Mouse (Mus musculus): Measurements from ENCODE around the gene Klf7.

Gene Klf7

DNA sequence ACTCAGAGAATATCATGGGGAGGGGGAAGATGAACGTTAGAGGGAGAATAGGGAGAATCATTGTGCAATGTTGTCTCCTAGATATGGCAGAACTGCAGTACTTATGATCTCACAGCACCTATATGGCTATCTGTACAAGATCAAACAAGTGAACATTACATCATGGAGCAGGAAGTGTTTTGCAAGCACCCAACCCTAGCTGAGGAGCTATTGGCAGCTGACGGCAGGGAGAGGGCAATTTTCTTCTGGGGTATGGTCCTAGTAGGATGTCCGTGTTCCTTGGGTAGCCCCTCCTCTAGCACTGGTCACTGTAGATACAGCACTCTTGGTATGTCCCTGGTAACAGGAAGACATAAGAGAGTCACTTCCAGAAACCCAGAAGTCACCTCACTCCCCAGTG is 17.4 kb downstream of the Klf7 start:
- DNase-seq: no peak

DNA sequence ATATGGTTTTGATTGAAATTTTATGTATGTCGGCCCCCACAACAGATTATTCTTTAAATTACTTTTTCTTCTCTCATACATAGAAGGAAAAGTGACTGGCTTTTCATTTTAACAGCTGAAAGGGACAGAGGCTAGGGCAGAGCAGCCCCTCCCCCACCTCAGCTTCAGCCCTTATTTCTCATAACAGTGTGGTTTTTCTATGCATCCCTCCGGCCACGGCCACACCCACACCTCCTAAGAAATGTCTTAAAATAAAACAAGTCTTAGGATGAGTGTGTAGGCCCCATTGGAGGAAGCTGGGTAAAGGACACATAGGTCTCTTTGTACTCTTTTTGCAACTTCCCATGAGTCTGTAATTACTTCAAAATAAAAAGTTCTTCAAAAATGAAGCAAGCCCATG is 20.8 kb downstream of the Klf7 start:
- no peak for DNase-seq

DNA sequence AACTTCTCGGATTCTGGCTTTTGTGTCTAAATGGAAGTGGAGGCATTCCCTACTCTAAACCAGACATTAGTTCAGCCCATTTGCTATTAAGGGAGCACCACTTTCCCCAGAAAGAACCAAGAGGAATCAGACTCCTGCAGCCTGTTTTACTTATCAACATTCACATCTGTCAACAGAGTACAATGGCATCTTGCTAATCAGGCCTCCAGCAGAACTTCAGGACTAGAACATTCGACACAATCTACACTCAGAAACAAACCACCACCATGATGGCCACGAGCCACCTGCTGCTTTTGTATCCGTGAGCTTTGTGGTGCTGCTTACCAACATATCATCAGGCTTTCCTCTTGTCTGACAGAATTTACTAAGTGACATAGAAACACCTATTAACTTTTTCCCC is 23.3 kb downstream of the Klf7 start:
- DNase-seq: no peak

- DNase-seq: peak; percentile 62
Measured at GRCm38 (mm10) chr1:64097640-64098287, 24.3 kb downstream of the Klf7 start.

DNA sequence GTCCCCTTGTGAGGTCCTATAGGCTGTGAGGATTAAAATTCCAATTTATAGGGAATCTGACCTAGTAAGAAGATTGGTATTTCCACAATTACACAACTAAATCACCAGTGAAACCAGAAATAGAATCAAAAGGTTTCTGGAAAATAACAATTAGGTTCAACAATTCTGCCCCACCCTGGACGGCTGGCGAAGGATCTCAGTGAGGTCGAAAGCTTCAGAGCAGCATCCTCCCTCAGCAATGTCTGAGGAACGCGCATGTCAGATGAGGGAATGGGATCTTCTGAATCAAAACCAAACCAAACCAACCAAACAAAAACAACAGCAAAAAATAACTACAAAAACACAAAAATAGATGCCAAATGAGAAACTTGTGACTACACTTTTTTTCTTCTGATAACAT is 29.1 kb downstream of the Klf7 start:
- no peak for DNase-seq

DNA sequence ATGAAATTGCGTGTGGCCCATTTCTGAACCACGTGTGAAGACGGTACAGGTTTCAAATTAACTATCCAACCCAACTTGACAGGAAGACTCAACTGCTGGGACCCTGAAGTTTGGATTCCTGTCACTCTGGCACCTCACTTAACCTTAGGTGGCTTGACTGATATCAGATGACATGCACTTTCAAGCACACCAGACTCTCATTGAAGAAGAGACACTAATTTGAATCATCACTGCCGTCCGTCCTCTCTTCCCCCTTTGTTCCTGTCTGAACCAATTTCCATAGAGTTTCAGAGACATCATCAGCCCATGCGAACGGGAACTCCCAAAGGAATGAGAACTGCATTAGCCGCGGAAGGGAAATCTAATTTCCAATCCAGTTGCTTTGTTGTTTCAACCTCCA is 30.5 kb downstream of the Klf7 start:
- DNase-seq: no peak

DNA sequence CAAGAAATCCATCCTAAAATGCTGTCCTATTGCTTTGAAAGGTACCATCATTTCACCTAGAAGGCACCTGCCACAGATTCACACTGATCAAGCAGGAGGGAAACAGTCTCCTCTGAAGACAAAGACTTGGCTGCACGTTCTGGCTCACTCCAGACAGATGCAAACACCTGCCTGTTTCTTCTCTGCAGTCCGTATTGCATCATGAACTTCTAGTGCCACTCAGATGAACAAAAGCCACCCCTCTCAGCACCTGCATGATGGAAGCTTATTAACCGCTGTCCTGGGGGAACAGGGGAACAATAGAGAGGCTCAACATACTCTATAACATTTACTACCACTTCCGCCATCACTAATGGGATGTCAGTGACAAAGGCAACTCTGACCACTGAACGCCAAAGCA is 31.5 kb downstream of the Klf7 start:
- no peak for DNase-seq

DNA sequence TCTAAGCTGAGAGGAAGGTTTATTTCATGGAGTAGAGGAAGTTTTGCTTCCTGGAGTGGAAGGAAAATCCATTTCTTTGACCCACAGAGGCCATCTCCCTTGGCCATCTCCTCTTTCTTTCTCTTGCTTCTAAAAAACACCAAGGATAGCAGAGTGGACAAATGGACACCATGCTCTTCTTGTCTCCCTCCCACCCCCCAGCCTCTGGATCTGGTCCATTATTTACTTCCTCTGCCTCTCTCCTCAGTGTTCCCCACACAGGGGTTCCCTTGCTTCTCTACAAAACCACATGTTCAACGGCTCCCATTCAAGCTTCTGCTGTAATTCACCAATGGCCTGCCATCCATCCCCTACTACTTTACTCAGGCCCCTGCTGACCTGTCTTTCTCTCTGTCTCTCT is 32.4 kb downstream of the Klf7 start:
- peak; percentile 33 for DNase-seq

DNA sequence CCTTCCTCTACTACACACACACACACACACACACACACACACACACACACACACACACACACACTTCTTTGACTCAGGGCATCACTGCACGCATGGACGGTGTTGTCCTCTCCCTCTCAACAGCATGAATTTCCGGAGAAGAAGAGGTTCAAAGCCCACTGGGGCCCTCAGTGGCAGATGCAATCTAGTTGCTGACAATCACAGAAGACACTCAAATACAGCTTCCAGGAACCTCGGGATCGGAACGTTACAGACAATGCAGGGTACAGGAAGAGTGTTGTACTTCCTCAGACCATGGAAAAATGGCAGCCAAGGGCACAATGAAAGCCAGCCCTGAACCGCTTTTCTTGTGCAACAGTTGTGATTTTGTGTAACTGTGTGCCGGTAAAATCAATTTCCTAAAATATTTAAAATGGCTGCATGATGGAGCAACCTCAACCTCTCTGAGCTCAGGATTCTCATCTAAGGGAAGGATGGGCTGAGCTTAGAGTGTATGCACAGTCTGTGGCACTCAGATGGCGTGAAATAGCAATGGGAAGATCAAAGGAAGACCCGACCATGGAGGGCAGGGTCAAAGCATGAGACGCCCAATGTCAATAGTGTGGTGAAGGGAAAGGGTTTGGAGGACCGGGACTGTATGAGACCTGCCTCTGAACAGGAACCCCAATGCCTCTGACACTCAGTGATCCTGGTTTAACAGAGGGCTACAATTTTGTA is 33.3 kb downstream of the Klf7 start:
- no peak for DNase-seq

- peak; percentile 55 for DNase-seq
Measured at GRCm38 (mm10) chr1:64087657-64088603, 34.2 kb downstream of the Klf7 start.

DNA sequence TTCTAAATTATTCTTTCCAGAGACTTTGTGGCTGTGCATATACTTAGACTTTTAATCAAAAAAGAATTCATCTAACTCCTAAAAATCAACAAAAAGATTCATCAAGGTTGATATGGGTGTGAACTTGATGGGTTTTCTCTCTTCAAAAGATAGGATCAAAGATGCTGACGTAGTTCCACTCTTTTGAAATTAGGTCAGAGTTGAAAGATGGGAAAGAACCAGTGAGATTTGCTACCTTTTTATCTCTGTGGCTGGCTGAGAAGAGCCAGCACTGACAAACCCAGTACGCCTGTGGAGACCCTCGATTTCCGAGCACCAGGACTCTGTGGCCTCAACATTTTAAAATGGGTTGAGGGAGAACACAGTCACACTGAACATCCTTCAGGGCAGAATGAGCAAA is 36.2 kb downstream of the Klf7 start:
- no peak for DNase-seq

DNA sequence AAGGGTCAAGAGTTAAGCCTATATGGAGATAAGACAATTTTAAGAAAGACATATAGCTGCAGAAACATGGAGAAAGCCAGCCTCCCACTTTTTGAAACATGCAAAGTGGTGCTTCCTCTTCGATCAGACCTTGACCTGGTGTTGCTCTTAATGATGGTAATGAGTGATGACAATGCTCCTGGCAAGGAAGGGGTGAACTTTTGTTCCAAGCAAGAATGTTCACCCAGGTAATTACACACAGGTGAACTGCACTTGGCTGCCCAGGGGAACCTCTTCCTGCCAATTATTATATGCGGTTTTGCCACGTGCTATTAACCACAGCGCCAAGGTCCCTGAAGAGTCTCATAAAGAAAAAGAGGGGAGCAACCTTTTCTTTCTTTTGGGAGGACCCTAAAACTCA is 36.7 kb downstream of the Klf7 start:
- DNase-seq: no peak

GRCm38 (mm10) chr1:64084706-64085105 is 37.4 kb downstream of the Klf7 start:
- DNase-seq: no peak

- no peak for DNase-seq
Measured at GRCm38 (mm10) chr1:64081791-64082190, 40.3 kb downstream of the Klf7 start.

GRCm38 (mm10) chr1:64081217-64081616 is 40.9 kb downstream of the Klf7 start:
- DNase-seq: no peak

DNA sequence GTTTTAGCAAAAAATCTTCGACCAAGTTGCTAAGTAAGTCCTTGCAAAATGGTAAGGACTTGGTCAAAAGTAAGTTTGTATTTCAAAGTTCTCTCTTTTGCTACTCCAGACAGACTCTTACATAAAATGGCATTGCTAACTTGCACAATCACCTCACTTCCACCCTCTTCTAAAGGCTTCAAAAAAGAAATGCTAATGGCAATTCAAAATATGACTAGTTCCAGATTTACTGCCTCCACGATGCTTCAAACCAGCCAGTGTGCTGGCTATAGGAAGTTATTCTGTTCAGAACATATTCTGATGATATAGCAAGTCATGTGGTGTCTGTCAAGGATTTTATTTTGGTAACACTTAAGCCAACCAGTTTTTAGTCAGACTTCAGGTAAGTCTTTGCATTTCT is 41.8 kb downstream of the Klf7 start:
- no peak for DNase-seq

DNA sequence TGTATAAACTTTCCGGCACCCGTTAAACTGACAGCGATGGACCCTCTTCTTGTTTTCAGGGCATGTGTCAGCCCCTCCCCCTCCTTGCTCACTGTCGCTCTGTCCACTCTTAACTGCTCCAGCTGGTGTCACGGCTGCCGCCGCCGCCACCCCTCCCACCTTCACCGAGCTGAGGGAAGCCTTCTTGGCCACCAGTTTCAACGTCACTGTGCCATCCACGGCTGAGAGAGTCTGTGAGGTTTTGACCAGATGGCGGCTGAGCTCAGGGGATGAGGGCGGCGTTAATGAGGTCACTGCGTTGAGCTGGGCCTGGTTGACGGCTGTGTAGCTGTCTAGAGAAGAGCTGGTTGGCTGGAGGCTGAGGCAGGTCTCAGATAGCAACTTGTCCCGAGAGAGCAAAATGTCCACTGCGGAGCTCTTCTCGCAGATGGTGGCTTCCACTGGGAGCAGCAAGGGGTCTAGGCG is 43.3 kb downstream of the Klf7 start:
- peak; percentile 34 for DNase-seq

DNA sequence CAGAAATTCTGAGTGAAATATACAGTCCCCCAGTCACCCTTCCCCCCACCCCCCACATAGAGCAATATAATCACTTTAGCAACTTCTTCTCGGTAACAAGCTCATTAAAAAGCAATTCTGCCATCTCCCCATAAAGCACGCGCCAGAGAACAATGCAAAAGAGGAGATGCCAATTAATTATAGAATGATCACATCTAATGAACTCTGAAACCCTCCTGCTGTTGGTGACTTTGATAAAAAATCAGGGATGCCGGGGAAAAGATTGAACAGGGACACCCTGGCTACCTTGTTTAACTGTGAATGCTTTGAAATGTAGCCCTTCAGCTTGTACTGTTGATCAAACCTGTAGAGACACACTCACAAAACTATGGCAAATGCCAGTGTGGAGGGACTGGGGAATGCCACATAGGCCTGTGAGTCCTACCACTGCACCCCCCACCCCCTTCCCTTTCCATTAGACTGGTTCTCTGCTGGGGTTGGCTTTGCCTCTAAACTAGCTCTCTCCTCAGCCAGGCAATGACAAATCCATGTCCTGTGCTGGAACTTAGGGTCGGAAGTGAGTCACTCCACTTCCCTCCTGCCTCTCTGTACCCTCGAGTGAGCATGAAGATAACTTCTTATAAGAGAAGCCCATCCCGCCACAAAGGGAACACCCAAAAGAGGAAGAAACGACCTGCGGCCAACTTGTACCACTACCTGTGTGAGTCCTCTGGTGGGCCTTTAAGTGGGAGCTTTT is 43.9 kb downstream of the Klf7 start:
- peak; percentile 28 for DNase-seq

- DNase-seq: no peak
Measured at GRCm38 (mm10) chr1:64074051-64074450, 48.0 kb downstream of the Klf7 start.

GRCm38 (mm10) chr1:64070947-64071346 is 51.1 kb downstream of the Klf7 start:
- no peak for DNase-seq

DNA sequence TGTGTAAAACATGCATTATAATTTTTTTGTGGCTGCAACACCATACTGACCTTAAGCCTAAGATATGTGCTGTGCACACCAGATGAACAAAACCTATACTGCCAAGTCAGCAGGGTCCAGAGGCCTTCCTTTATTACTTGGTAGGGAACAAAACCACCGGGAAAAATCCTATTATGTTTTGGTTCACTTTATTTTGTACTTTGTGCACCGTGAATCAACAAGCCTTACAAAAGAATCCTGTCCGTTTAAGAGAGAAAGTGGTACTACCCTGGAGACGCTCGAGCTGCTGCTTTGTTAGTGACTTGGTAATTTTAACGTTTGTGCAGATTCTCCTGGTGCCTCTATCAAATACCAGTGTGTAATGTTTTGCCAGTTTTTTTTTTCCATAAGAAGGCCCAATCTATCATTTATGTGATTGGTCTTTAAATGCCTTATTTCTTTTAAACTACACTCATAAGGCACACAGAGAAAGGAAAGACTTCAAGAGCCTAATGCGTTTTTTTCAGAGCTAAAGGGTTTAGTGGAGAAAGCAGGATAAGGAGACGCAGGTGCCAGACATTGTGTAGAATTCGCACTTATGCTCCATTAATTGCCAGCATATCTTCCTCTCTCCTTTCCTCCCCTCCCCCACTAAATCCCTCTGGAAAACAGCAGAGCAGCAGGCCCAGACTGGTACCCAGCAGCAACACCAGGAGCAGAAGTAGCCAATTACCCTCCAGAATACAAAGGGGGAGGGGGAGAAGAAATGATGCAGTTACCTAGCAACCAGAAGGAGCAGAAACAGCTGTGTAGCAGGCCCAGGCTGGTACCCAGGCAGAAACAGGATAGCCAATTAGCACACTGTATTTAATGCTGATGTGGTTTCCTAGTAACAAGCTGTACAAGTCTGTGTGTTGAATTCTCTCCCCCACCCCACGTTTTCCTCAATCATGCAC is 55.5 kb downstream of the Klf7 start:
- no peak for DNase-seq

- no peak for DNase-seq
Measured at GRCm38 (mm10) chr1:64061488-64061887, 60.6 kb downstream of the Klf7 start.

Measured in kidney, postnatal 10 days (tissue).